ENCODE assay signal across 14 mouse cellular contexts in genomic region chr5:122949101-122949500, GRCm38 (mm10). TPM values are rescaled to one million over a fixed set of nuclear protein-coding genes. Genes with fewer than 3 reads are reported as not detected.
DNase-seq lines count a peak whose midpoint lies in the region; ATAC-seq lines count a peak whose summit lies in the region.
"Had no signal": no experiment of that assay in that cellular context is flagged by ENCODE, and none has a peak within 500 bp of the region (broad histone marks: within the 10 kb centered on the region; RNA-seq: fewer than 3 reads in every experiment).

No protein-coding gene starts in this region.

- ATAC-seq in monocyte, adult 5-6 weeks (replicated peaks; ENCODE audit: insufficient number of reproducible peaks, low FRiP score, low TSS enrichment, poor library complexity, severe bottlenecking) = 0 out of 2 replicates have a peak, but pooled peaks have one; percentile 18
- ATAC-seq: forebrain, embryonic 14.5 days; hindbrain, postnatal 0 days had no signal

- DNase-seq in CD8-positive naive resting alpha-beta T cell, adult 2 months (ENCODE audit: low read depth in 2 of 2, low spot score in 2 of 2) = peak; percentile 66 to 70
- DNase-seq in thymus, adult 18-20 months = peak; percentile 10 to 49
- DNase-seq in cerebellum, postnatal 14 days = no peak
- DNase-seq in cerebellum, postnatal 10 days = no peak
- no peak for DNase-seq in MN1 (ENCODE audit: low spot score)
- DNase-seq in embryo, embryonic 11 days = no peak
- DNase-seq: cerebellum, postnatal 36 days; kidney, adult 8-10 months; kidney, postnatal 36 days; retina, postnatal 1 day; right cerebral cortex, postnatal 4 days had no signal

RNA-seq across cellular contexts. Expression of gene Kdm2b, which starts 40.5 kb away (rescaled TPM):
- total RNA-seq in monocyte, adult 5-6 weeks (2017) = 24.1 to 26.8 TPM (median 25.5 TPM) in 3 replicates

Comparison
In these comparisons a context has a peak if more than half of its experiments do, and no peak if none do; other contexts are left out.
1. DNase-seq: peak in CD8-positive naive resting alpha-beta T cell, adult 2 months (2 of 2) and thymus, adult 18-20 months (2 of 2); none in cerebellum, postnatal 14 days (0 of 2), cerebellum, postnatal 10 days (0 of 2), MN1 (single experiment) and embryo, embryonic 11 days (single experiment).